Mouse (Mus musculus): ENCODE measurements around the gene Gm17349.

The Gm17349 gene

GRCm38 (mm10) chr15:99661121-99661830 is 44.0 kb downstream of the Gm17349 start:
- DNase-seq (ENCODE audit: low spot score in 2 of 2) = no peak

DNA sequence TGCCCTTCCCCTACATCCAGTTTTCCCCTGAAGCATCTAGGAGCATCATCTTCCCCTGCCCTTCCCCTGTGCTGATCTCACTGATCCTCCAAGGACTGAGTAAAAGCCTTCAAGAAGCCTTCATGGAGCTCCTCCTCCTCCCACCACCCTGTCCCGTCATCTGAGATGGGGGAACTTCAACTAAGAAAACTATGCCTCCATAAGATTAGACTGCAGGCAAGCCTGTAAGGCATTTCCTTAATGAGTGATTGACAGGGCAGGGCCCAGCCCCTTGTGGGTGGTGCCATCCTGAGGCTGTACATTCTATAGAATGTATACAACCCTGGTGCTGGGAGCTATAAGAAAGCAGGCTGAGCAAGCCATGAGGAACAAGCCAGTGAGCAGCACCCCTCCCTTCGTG is 46.9 kb downstream of the Gm17349 start:
- no peak for DNase-seq (ENCODE audit: low spot score in 2 of 2)

GRCm38 (mm10) chr15:99655956-99656355 is 49.3 kb downstream of the Gm17349 start:
- DNase-seq (ENCODE audit: low spot score in 2 of 2) = no peak

- DNase-seq (ENCODE audit: low spot score in 2 of 2) = no peak
These were observed 51.4 kb downstream of the Gm17349 start for GRCm38 (mm10) chr15:99653876-99654275.

DNA sequence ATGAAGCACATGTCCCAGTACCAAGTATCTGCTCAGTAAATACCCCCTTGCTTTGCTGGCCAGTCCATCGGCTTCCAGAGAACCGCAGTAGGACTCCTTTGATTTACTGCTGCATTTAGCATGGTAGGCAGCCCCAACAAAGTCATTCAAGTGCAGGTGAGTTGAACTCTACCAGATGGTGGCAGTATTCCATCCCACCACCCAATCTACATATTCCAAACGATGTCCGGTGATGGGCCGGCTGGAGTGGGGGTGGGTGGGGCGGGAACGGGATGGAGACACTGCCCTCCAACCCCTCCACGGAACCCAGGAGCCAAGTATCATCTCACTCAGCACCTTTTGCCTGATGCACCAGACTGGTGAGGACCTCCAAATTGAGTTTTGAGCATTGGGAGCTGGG is 52.0 kb downstream of the Gm17349 start:
- no peak for DNase-seq (ENCODE audit: low spot score in 2 of 2)
